18 mouse cellular contexts compared by ENCODE assay signal in genomic region chr8:120977131-120977530, GRCm38 (mm10).
DNase-seq lines count a peak whose midpoint lies in the region; ATAC-seq and TF ChIP-seq lines count a peak whose summit lies in the region.
"Had no signal": no experiment of that assay in that cellular context is flagged by ENCODE, and none has a peak within 500 bp of the region (broad histone marks: within the 10 kb centered on the region; RNA-seq: fewer than 3 reads in every experiment).

No protein-coding gene starts in this region.

- no peak for TF ChIP-seq POLR2A in thymus, adult 2 months (IDR thresholded peaks at IDR 0.05; ENCODE audit: control insufficient read depth, extremely low read depth, insufficient read depth, low read length, poor library complexity)

- no peak overlapping the region for H3K9ac ChIP-seq in intestine, embryonic 14.5 days (ENCODE audit: low read length)
- no peak overlapping the region for H3K9ac ChIP-seq in intestine, embryonic 15.5 days
- no peak overlapping the region for H3K9ac ChIP-seq in lung, embryonic 15.5 days
- no peak overlapping the region for H3K9ac ChIP-seq in midbrain, embryonic 14.5 days (replicated peaks; ENCODE audit: low read length)
- H3K9ac ChIP-seq: kidney, embryonic 15.5 days; liver, embryonic 15.5 days; midbrain, embryonic 12.5 days; neural tube, embryonic 15.5 days had no signal

- no peaks in the 10 kb centered on the region for H3K36me3 ChIP-seq in intestine, embryonic 14.5 days (ENCODE audit: control insufficient read depth, insufficient read depth, low read length)
- H3K36me3 ChIP-seq in intestine, embryonic 15.5 days, result no peaks in the 10 kb centered on the region
- H3K36me3 ChIP-seq in lung, embryonic 15.5 days, result no peaks in the 10 kb centered on the region
- no peaks in the 10 kb centered on the region for H3K36me3 ChIP-seq in thymus, adult 2 months (ENCODE audit: control insufficient read depth, insufficient read depth, low read length)
- H3K36me3 ChIP-seq in midbrain, embryonic 14.5 days (ENCODE audit: control insufficient read depth, insufficient read depth, low read length), result no peaks in the 10 kb centered on the region
- H3K36me3 ChIP-seq: G1E; heart, embryonic 10.5 days; hindbrain, embryonic 10.5 days; kidney, embryonic 15.5 days; liver, embryonic 15.5 days; midbrain, embryonic 12.5 days; neural tube, embryonic 15.5 days had no signal

- H3K4me2 ChIP-seq in intestine, embryonic 14.5 days (ENCODE audit: low read length), result no peak overlapping the region
- no peak overlapping the region for H3K4me2 ChIP-seq in intestine, embryonic 15.5 days (replicated peaks)
- H3K4me2 ChIP-seq in lung, embryonic 15.5 days, result no peak overlapping the region
- no peak overlapping the region for H3K4me2 ChIP-seq in midbrain, embryonic 14.5 days (ENCODE audit: low read length)
- H3K4me2 ChIP-seq: kidney, embryonic 15.5 days; liver, embryonic 15.5 days; midbrain, embryonic 12.5 days; neural tube, embryonic 15.5 days had no signal

- DNase-seq in intestine, embryonic 14.5 days (ENCODE audit: low spot score), result no peak
- DNase-seq in thymus, adult 2 months, result peak; percentile 13
- DNase-seq in layer of hippocampus, postnatal 36 days, result no peak
- DNase-seq in midbrain, embryonic 14.5 days, result no peak
- no peak for DNase-seq in right cerebral cortex, postnatal 4 days
- DNase-seq: cerebellum, adult 11-12 months; gastrocnemius, adult 2 months; layer of hippocampus, adult 9-11 months had no signal

- no peaks in the 10 kb centered on the region for H3K9me3 ChIP-seq in intestine, embryonic 14.5 days (ENCODE audit: control insufficient read depth, low read length)
- H3K9me3 ChIP-seq in intestine, embryonic 15.5 days, result no peaks in the 10 kb centered on the region
- H3K9me3 ChIP-seq in lung, embryonic 15.5 days, result no peaks in the 10 kb centered on the region
- H3K9me3 ChIP-seq in midbrain, embryonic 14.5 days (ENCODE audit: control insufficient read depth, low read length), result no peaks in the 10 kb centered on the region
- H3K9me3 ChIP-seq: heart, embryonic 10.5 days; hindbrain, embryonic 10.5 days; kidney, embryonic 15.5 days; liver, embryonic 15.5 days; midbrain, embryonic 12.5 days; neural tube, embryonic 15.5 days had no signal

- WGBS in intestine, embryonic 14.5 days, result 67% methylated on average over 13 of the region's 13 CpGs
- 59% methylated on average over 13 of the region's 13 CpGs for whole genome bisulfite sequencing in intestine, embryonic 15.5 days
- WGBS in lung, embryonic 15.5 days, result 59% methylated on average over 13 of the region's 13 CpGs
- WGBS in thymus, adult 2 months, result 3% methylated on average over 13 of the region's 13 CpGs
- 82% methylated on average over 13 of the region's 13 CpGs for WGBS in midbrain, embryonic 14.5 days

- H3K4me3 ChIP-seq in intestine, embryonic 14.5 days (ENCODE audit: low read depth, low read length), result no peak overlapping the region
- H3K4me3 ChIP-seq in intestine, embryonic 15.5 days (replicated peaks), result no peak overlapping the region
- no peak overlapping the region for H3K4me3 ChIP-seq in lung, embryonic 15.5 days
- no peak overlapping the region for H3K4me3 ChIP-seq in thymus, adult 2 months (ENCODE audit: control insufficient read depth, insufficient read depth, low read length)
- H3K4me3 ChIP-seq in midbrain, embryonic 14.5 days (replicated peaks; ENCODE audit: low read depth, low read length), result no peak overlapping the region
- H3K4me3 ChIP-seq: gastrocnemius, adult 2 months; heart, embryonic 10.5 days; hindbrain, embryonic 10.5 days; kidney, embryonic 15.5 days; liver, embryonic 15.5 days; midbrain, embryonic 12.5 days; neural tube, embryonic 15.5 days had no signal

- no peak for ATAC-seq in intestine, embryonic 14.5 days (replicated peaks; ENCODE audit: low FRiP score, low TSS enrichment, low read depth)
- ATAC-seq in intestine, embryonic 15.5 days, result no peak
- ATAC-seq in CD4-positive, CD25-positive, alpha-beta regulatory T cell, adult 4 months, result peak; percentile 83
- ATAC-seq in lung, embryonic 15.5 days (ENCODE audit: borderline replicate concordance, extremely low read depth, low FRiP score, low TSS enrichment), result no peak
- no peak for ATAC-seq in midbrain, embryonic 14.5 days (ENCODE audit: low FRiP score, low TSS enrichment)

- H3K27me3 ChIP-seq in intestine, embryonic 14.5 days (replicated peaks; ENCODE audit: control insufficient read depth, insufficient read depth, low read length), result peaks cover 10% of the 10 kb centered on the region
- H3K27me3 ChIP-seq in intestine, embryonic 15.5 days (replicated peaks), result peaks cover 12% of the 10 kb centered on the region
- H3K27me3 ChIP-seq in lung, embryonic 15.5 days, result peaks cover 21% of the 10 kb centered on the region
- peaks cover 3% of the 10 kb centered on the region; the same call in 1 of the 2 replicates for H3K27me3 ChIP-seq in thymus, adult 2 months (ENCODE audit: control insufficient read depth, insufficient read depth, low read length)
- peaks cover 19% of the 10 kb centered on the region for H3K27me3 ChIP-seq in midbrain, embryonic 14.5 days (ENCODE audit: control insufficient read depth, insufficient read depth, low read length)

- TF ChIP-seq CTCF in thymus, adult 2 months (IDR thresholded peaks at IDR 0.05; ENCODE audit: borderline replicate concordance, control insufficient read depth, extremely low read depth, insufficient read depth, low read length, poor library complexity), result no peak

- peaks cover 22% of the 10 kb centered on the region for H3K4me1 ChIP-seq in intestine, embryonic 14.5 days (replicated peaks; ENCODE audit: control insufficient read depth, insufficient read depth, low read length)
- H3K4me1 ChIP-seq in intestine, embryonic 15.5 days (replicated peaks), result peaks cover 18% of the 10 kb centered on the region
- H3K4me1 ChIP-seq in lung, embryonic 15.5 days, result peaks cover 23% of the 10 kb centered on the region
- H3K4me1 ChIP-seq in thymus, adult 2 months (replicated peaks; ENCODE audit: control insufficient read depth, insufficient read depth, low read length), result peaks cover 12% of the 10 kb centered on the region
- H3K4me1 ChIP-seq in midbrain, embryonic 14.5 days (ENCODE audit: control insufficient read depth, insufficient read depth, low read length), result peaks cover 9% of the 10 kb centered on the region; the same call in 1 of the 2 replicates

- peak overlapping the region; percentile 8; the same call in 1 of the 2 replicates for H3K27ac ChIP-seq in intestine, embryonic 14.5 days (ENCODE audit: low read depth)
- H3K27ac ChIP-seq in intestine, embryonic 15.5 days, result no peak overlapping the region
- H3K27ac ChIP-seq in lung, embryonic 15.5 days, result peak overlapping the region; percentile 68
- H3K27ac ChIP-seq in thymus, adult 2 months (ENCODE audit: control insufficient read depth, insufficient read depth, low read length), result no peak overlapping the region
- H3K27ac ChIP-seq in midbrain, embryonic 14.5 days (replicated peaks; ENCODE audit: low read depth, low read length), result no peak overlapping the region
- H3K27ac ChIP-seq: gastrocnemius, adult 2 months; heart, embryonic 10.5 days; hindbrain, embryonic 10.5 days; kidney, embryonic 15.5 days; liver, embryonic 15.5 days; midbrain, embryonic 12.5 days; neural tube, embryonic 15.5 days had no signal

Comparison
In these comparisons a context has a peak if more than half of its experiments do, and no peak if none do; other contexts are left out.
1. H3K27ac ChIP-seq: peak in intestine, embryonic 14.5 days (single experiment) and lung, embryonic 15.5 days (single experiment); none in intestine, embryonic 15.5 days (single experiment), thymus, adult 2 months (single experiment) and midbrain, embryonic 14.5 days (single experiment).